Mouse (Mus musculus) forebrain, embryonic 10.5 days (tissue): ENCODE data around the gene Lca5l. TPM values are rescaled to one million over a fixed set of nuclear protein-coding genes. Genes with fewer than 3 reads are reported as not detected.

Source experiments
- DNase-seq: peaks from one replicate; pipeline ENCODE4 v3.0.0-alpha.2; 2017; ENCODE audit warnings: low spot score; ENCODE audit errors: extremely low spot score
- H3K27ac ChIP-seq: fragments of 300-500 bp; sonication (generic); 2 replicates; pipeline ENCODE4 v1.5.1; 2016; ENCODE audit warnings: mild to moderate bottlenecking
- H3K27me3 ChIP-seq: fragments of 300-500 bp; sonication (generic); 2 replicates; pipeline ENCODE4 v1.6.1; 2016; ENCODE audit warnings: mild to moderate bottlenecking; ENCODE audit not compliant: poor library complexity, severe bottlenecking
- H3K36me3 ChIP-seq: fragments of 300-500 bp; sonication (generic); replicated peaks from 2 replicates; pipeline ENCODE4 v1.6.1; 2016; ENCODE audit warnings: mild to moderate bottlenecking, moderate library complexity
- H3K4me1 ChIP-seq: fragments of 300-500 bp; sonication (generic); 2 replicates; pipeline ENCODE4 v1.6.1; 2016
- H3K4me3 ChIP-seq: fragments of 300-500 bp; sonication (generic); 2 replicates; pipeline ENCODE4 v1.5.1; 2016; ENCODE audit warnings: mild to moderate bottlenecking, moderate library complexity
- H3K9me3 ChIP-seq: fragments of 300-500 bp; sonication (generic); 2 replicates; pipeline ENCODE4 v1.6.1; 2016; ENCODE audit warnings: mild to moderate bottlenecking, moderate library complexity
- WGBS: fragments of 180-500 bp; shearing (Covaris S2); methylation state at CpG from one replicate; pipeline ENCODE4 v1.1.7; 2016; 5-methylcytosine and 5-hydroxymethylcytosine counted together
- polyA plus RNA-seq: library from polyadenylated mRNA; unstranded; fragments of >200 nt; fragmentation: Nextera tagmentation; extraction: Ambion mirVana; gene quantifications from 2 replicates; pipeline ENCODE4 v1.2.1, GENCODE M21; 2016

Gene Lca5l
- polyA plus RNA-seq, result 1.0 and 1.1 TPM in 2 replicates

DNA sequence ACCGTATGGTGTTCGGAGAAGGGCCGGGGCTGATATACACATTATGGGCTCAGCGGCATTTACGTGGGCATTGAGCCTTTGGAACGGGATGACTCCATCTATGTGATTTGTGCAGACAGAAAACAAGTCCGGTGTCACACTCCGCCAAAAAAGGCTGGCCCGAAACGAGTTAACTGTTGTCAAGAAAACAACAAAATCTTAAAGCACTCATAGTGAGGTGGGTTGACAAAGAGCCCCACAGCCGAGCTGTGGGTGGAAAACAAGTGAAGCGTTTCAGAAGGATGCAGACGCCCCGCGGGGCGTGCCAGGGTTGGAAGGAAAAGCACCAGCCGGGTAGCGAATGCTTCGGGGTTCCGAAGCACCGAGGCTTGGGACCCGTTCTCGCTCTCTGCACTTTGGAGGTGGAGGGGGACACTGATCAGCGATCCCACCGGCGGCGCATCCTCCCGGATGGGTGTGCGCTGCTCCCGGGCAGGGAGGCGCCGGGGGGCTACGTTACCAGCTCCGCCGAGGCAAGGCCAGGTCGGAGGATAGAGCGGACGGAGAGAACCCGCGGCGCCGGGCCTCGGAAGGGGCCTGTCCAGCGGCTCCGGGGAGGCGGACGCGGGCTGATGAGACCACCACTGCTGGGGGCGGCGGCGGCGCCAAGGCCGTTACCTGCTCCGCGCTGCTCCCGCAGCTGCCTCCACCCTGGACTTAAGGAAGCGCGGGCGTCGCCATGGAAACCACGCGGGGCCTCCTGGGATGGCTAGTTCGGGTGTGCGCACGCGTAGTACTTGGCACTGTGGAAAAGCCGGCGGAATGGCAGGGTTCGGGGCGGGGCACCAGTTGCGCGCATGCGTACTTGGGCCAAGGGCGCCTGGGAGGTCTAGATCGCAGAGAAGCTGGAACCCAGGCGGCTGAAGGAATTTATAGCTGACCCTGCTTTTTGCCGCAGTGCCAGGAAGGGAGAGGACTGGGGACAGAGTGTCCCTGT is at the start of gene Lca5l:
Lca5l (minus strand) TSS at position 741 of the 976 bp plus-strand sequence.
- H3K4me1 ChIP-seq, result peaks cover 13% of the 10 kb centered on the region
- H3K27me3 ChIP-seq, result peaks cover 16% of the 10 kb centered on the region
- peak within 1 kb of the TSS; percentile 88 for H3K27ac ChIP-seq
- peak within 1 kb of the TSS; percentile 91 for H3K4me3 ChIP-seq
- H3K36me3 ChIP-seq, result no peaks in the 10 kb centered on the region
- under 1% methylated on average over 77 of the region's 77 CpGs for WGBS
- H3K9me3 ChIP-seq, result 0 out of 2 replicates have a peak, but pooled peaks cover 4% of the 10 kb centered on the region
- peak; percentile 100 for DNase-seq

- 66% methylated on average over 17 of the region's 17 CpGs for WGBS
- DNase-seq, result no peak
- Histone ChIP-seq H3K27me3 (no peaks in the 10 kb centered on the region), H3K4me3 (no peak within 1 kb of the TSS), H3K36me3 (no peaks in the 10 kb centered on the region), H3K9me3 (no peaks in the 10 kb centered on the region), H3K27ac (peak within 1 kb of the TSS; percentile 72), H3K4me1 (peaks cover 11% of the 10 kb centered on the region)
Measured at GRCm38 (mm10) chr16:96235366-96235970, 43.4 kb upstream of the Lca5l start, which contains the start of gene B3galt5. Gene B3galt5, plus strand, starts transcription at chr16:96235801.

GRCm38 (mm10) chr16:96233996-96234395 is 41.9 kb upstream of the Lca5l start:
- H3K36me3 ChIP-seq, result no peaks in the 10 kb centered on the region
- H3K4me1 ChIP-seq, result peaks cover 11% of the 10 kb centered on the region
- no peak overlapping the region for H3K4me3 ChIP-seq
- no peak for DNase-seq
- 90% methylated on average over 8 of the region's 8 CpGs for WGBS
- H3K27ac ChIP-seq, result no peak overlapping the region
- H3K9me3 ChIP-seq, result no peaks in the 10 kb centered on the region
- H3K27me3 ChIP-seq, result no peaks in the 10 kb centered on the region

- Histone ChIP-seq H3K4me3 (no peak overlapping the region), H3K27ac (no peak overlapping the region), H3K27me3 (no peaks in the 10 kb centered on the region), H3K4me1 (peaks cover 11% of the 10 kb centered on the region), H3K9me3 (no peaks in the 10 kb centered on the region), H3K36me3 (no peaks in the 10 kb centered on the region)
- no peak for DNase-seq
- 89% methylated on average over 8 of the region's 8 CpGs for WGBS
Measured at GRCm38 (mm10) chr16:96231974-96232373, 39.9 kb upstream of the Lca5l start.

DNA sequence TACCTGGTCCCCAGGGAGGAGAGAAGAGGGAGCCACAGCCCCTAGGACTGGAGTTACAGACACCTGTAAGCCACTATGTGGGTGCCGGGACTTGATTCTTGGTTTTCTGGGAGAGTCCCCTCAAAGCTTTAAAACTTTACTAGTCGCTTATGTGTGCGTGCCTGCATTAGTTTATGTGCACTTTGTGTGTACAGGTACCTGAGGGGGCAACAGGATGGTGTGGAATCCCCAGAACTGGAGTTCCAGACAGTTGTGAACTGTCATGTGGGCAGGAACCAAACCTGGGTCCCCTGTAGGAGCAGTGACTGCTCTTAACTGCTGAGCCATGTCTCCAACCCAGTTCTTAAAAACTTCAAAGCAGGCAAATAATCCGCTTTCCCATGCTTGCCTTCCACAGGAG is 39.2 kb upstream of the Lca5l start:
- WGBS, result 91% methylated on average over 4 of the region's 4 CpGs
- H3K4me3 ChIP-seq, result no peak overlapping the region

GRCm38 (mm10) chr16:96230411-96230810 is 38.3 kb upstream of the Lca5l start:
- DNase-seq, result peak; percentile 77
- H3K4me3 ChIP-seq, result no peak overlapping the region
- H3K27ac ChIP-seq, result no peak overlapping the region
- peaks cover 6% of the 10 kb centered on the region for H3K4me1 ChIP-seq
- H3K36me3 ChIP-seq, result no peaks in the 10 kb centered on the region
- WGBS, result 29% methylated on average over 11 of the region's 11 CpGs
- no peaks in the 10 kb centered on the region for H3K9me3 ChIP-seq
- no peaks in the 10 kb centered on the region for H3K27me3 ChIP-seq

More for the DNA sequence above, 39.2 kb upstream of the Lca5l start:
- peaks cover 11% of the 10 kb centered on the region for H3K4me1 ChIP-seq
- no peak overlapping the region for H3K27ac ChIP-seq
- no peak for DNase-seq
- no peaks in the 10 kb centered on the region for H3K9me3 ChIP-seq
- H3K27me3 ChIP-seq, result no peaks in the 10 kb centered on the region
- no peaks in the 10 kb centered on the region for H3K36me3 ChIP-seq

GRCm38 (mm10) chr16:96229044-96229555 is 37.0 kb upstream of the Lca5l start:
- WGBS, result 79% methylated on average over 8 of the region's 8 CpGs
- no peak for DNase-seq
- no peak overlapping the region for H3K27ac ChIP-seq
- no peaks in the 10 kb centered on the region for H3K4me1 ChIP-seq
- no peaks in the 10 kb centered on the region for H3K9me3 ChIP-seq
- H3K4me3 ChIP-seq, result no peak overlapping the region
- H3K27me3 ChIP-seq, result no peaks in the 10 kb centered on the region
- H3K36me3 ChIP-seq, result no peaks in the 10 kb centered on the region

DNA sequence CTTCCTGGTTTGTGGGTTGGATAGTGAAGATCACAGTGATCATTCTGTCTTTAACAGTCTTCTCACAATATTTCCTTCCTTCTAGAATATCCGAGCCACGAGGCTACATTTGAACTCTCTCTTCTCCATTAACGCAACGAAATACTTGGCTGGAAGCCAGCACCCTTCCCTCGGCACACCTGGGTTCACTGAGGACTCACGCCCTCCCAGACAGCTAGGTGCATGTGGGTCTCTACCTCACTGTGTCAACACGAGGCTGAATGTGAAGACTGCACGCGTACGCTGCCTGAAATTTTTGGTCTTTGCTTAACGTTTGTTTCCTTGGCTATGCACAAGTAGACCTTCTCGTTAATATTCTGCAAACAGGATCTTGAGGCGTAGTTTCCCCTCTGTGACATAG is 36.4 kb upstream of the Lca5l start:
- Histone ChIP-seq H3K36me3 (no peaks in the 10 kb centered on the region), H3K4me1 (no peaks in the 10 kb centered on the region), H3K27ac (no peak overlapping the region), H3K4me3 (no peak overlapping the region), H3K27me3 (no peaks in the 10 kb centered on the region), H3K9me3 (no peaks in the 10 kb centered on the region)
- no peak for DNase-seq
- WGBS, result 88% methylated on average over 13 of the region's 13 CpGs

DNA sequence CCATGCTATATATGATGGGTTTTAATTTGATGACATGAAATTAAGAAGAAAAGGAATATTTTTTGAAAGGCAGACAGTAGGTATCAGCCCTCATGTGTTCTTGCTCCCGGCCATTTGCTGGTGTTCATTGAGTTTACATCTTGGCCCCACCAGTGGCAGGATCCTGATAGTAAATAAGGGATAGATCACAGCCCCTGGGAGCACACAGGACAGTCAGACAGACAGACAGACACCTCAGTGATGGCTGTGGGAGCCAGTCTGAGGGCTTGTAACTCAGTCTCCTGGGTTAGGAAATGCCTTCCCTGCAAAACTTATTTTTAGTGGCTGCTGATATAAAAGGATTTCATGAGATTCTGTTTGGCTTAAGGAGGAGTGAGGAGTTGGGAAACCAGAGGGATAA is 30.4 kb upstream of the Lca5l start:
- Histone ChIP-seq H3K4me3 (no peak overlapping the region), H3K9me3 (no peaks in the 10 kb centered on the region), H3K27ac (no peak overlapping the region), H3K27me3 (no peaks in the 10 kb centered on the region), H3K4me1 (no peaks in the 10 kb centered on the region), H3K36me3 (no peaks in the 10 kb centered on the region)
- no peak for DNase-seq
- 79% methylated on average over 1 of the region's 1 CpGs for WGBS

- Histone ChIP-seq H3K27ac (no peak overlapping the region), H3K9me3 (no peaks in the 10 kb centered on the region), H3K27me3 (no peaks in the 10 kb centered on the region), H3K4me1 (no peaks in the 10 kb centered on the region), H3K36me3 (no peaks in the 10 kb centered on the region), H3K4me3 (no peak overlapping the region)
- DNase-seq, result no peak
- WGBS, result 85% methylated on average over 3 of the region's 3 CpGs
Measured at GRCm38 (mm10) chr16:96221959-96222358, 29.9 kb upstream of the Lca5l start.

DNA sequence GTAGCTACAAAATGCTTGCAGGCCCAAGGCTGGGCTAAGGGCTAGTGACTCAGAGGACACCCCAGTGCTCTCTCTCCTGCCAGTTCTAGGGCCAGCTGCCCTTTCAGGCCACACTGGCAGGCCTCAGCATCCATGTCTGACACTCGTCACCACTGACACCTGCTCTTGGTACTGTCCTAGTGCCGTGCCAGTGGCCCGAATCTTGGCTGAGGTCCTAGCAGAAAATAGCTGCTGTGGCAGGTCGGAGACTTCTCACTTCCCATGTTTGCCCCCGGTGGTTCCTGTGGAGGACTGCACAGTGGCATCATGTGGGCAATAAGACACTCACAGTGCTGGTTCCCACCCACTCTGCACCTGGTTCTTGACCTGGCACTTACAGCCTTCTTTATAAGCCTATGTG is 29.4 kb upstream of the Lca5l start:
- H3K4me3 ChIP-seq, result no peak overlapping the region
- H3K4me1 ChIP-seq, result no peaks in the 10 kb centered on the region
- DNase-seq, result no peak
- 82% methylated on average over 5 of the region's 5 CpGs for WGBS
- H3K27ac ChIP-seq, result no peak overlapping the region
- no peaks in the 10 kb centered on the region for H3K27me3 ChIP-seq
- H3K9me3 ChIP-seq, result no peaks in the 10 kb centered on the region
- no peaks in the 10 kb centered on the region for H3K36me3 ChIP-seq

DNA sequence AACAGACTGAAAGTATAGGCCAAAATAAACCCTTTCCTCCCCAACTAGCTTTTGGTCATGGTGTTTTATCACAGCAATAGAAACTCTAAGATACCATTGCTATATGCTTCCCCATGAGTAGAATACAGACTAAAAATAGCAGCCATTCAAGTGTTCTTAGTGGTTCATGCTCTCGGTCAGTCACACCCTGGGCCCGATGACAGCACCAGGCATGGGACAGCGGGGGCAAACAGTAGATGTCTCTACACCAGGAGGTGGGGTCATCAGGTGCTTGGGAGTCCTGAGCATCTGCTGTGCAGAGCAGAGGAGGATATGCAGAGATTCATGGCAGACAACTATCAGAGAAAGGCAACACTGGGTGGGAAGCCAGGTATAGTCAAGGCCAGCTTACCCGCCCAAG is 21.0 kb upstream of the Lca5l start:
- no peak overlapping the region for H3K4me3 ChIP-seq
- no peaks in the 10 kb centered on the region for H3K27me3 ChIP-seq
- DNase-seq, result no peak
- whole genome bisulfite sequencing, result 93% methylated on average over 4 of the region's 4 CpGs
- no peaks in the 10 kb centered on the region for H3K36me3 ChIP-seq
- H3K27ac ChIP-seq, result no peak overlapping the region
- H3K9me3 ChIP-seq, result no peaks in the 10 kb centered on the region
- no peaks in the 10 kb centered on the region for H3K4me1 ChIP-seq

DNA sequence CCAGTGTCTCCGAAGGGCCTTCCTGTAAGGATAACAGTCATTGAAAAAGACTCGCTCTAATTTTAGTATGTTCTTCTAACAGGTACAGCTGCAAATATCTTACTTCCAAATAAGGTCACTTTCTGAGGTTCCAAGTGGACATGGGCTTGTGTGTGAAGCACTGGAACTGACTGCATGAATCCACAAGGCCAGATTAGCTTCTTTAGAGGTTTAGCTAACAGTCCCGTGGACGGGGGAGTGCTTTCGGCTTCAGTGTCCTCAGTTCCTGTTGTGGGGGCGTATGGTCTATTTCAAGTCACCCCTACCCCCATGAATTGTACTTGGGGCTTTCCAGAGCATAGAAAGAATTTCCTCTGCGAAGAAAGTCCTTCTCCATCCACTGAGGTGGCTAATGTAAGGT is 18.8 kb upstream of the Lca5l start:
- no peak for DNase-seq
- 89% methylated on average over 7 of the region's 7 CpGs for WGBS
- no peaks in the 10 kb centered on the region for H3K4me1 ChIP-seq

More for the DNA sequence above, 18.8 kb upstream of the Lca5l start:
- no peaks in the 10 kb centered on the region for H3K9me3 ChIP-seq
- no peak overlapping the region for H3K27ac ChIP-seq
- no peak overlapping the region for H3K4me3 ChIP-seq
- no peaks in the 10 kb centered on the region for H3K27me3 ChIP-seq
- no peaks in the 10 kb centered on the region for H3K36me3 ChIP-seq
